Mouse (Mus musculus): Measurements from ENCODE around the gene Asb5. TPM values are rescaled to one million over a fixed set of nuclear protein-coding genes. Genes with fewer than 3 reads are reported as not detected.
"Not testable (repeated sequence)": the region's sequence is repeated elsewhere in the genome, so short reads cannot be mapped to it uniquely, and the experiment has no call there.

Asb5 gene
- total and polyA plus RNA-seq, 2 experiments from 2014 or later: 11.9 to 13.0 TPM

DNA sequence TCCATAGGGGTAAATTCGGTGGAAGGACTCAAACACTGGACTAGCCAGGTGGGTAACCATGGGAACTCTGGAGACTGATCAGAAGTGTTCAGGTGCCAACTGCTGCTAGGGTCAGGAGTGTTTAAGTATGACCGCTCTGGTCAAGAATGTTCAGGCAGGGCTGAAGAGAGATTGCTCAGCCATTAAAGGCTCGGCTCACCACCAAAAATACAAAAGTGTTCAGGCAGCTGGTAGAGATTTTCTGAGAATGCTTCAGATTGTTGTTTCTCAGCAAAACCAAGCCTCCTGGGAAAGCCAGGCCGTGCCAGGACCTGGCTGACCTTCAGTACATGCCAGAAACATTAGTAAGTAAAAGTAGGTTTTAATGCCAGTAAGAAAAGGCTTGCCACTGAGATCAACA, 80.9 kb downstream of the Asb5 start:
- H3K36me3 ChIP-seq (ENCODE audit: insufficient read depth, low read length): no peaks in the 10 kb centered on the region
- no peak for TF ChIP-seq CTCF (IDR thresholded peaks at IDR 0.05; ENCODE audit: low read depth)
- no peak overlapping the region for H3K4me2 ChIP-seq (ENCODE audit: low read depth, low read length)
- no peaks in the 10 kb centered on the region for H3K27me3 ChIP-seq (ENCODE audit: insufficient read depth, low read length)
- DNase-seq (ENCODE audit: low spot score) (no peak), ATAC-seq (no peak)
- H3K4me3 ChIP-seq (ENCODE audit: low read length): no peak overlapping the region
- H3K4me1 ChIP-seq (ENCODE audit: insufficient read depth, low read length): no peaks in the 10 kb centered on the region
- H3K9ac ChIP-seq (replicated peaks; ENCODE audit: low read length): no peak overlapping the region
- H3K9me3 ChIP-seq (ENCODE audit: low read length): no peaks in the 10 kb centered on the region
- WGBS: 70% methylated on average over 4 of the region's 4 CpGs
- no peak overlapping the region for H3K27ac ChIP-seq

GRCm38 (mm10) chr8:54616710-54617109, 87.3 kb downstream of the Asb5 start:
- H3K4me1 ChIP-seq (ENCODE audit: insufficient read depth, low read length); ATAC-seq; H3K4me3 ChIP-seq (ENCODE audit: low read length); H3K36me3 ChIP-seq (ENCODE audit: insufficient read depth, low read length); H3K4me2 ChIP-seq (ENCODE audit: low read depth, low read length); H3K9ac ChIP-seq (replicated peaks; ENCODE audit: low read length); H3K9me3 ChIP-seq (ENCODE audit: low read length); DNase-seq (ENCODE audit: low spot score); H3K27ac ChIP-seq; H3K27me3 ChIP-seq (ENCODE audit: insufficient read depth, low read length): not testable (repeated sequence)
- 90% methylated on average over 17 of the region's 17 CpGs for WGBS

Other genes with a start within 250 kb of the Asb5 start
- 28.9 and 29.6 TPM in 2 replicates for gene Spcs3, start 418 bp downstream of the Asb5 start, total RNA-seq (2014; rRNA removed)
- gene Spcs3, start 418 bp downstream of the Asb5 start, polyA plus RNA-seq (2015; fragmentation: Nextera tagmentation; extraction: Ambion mirVana): 37.5 and 40.7 TPM in 2 replicates
- not detected in 2 replicates for gene Spata4, start 71.2 kb downstream of the Asb5 start, total RNA-seq (2014; rRNA removed)
- gene Spata4, start 71.2 kb downstream of the Asb5 start, polyA plus RNA-seq (2015; fragmentation: Nextera tagmentation; extraction: Ambion mirVana): 0.31 and 0.39 TPM in 2 replicates

All from hindbrain, postnatal 0 days (tissue).